Mouse (Mus musculus) spleen, postnatal 10 days (tissue): ENCODE results near the gene Pla2g4b.

Experiments used
- DNase-seq, 2 experiments: peaks; one replicate each; pipeline ENCODE4 v3.0.0; 2021 to 2022; ENCODE audit warnings: low spot score in 2 of 2

Pla2g4b gene

DNA sequence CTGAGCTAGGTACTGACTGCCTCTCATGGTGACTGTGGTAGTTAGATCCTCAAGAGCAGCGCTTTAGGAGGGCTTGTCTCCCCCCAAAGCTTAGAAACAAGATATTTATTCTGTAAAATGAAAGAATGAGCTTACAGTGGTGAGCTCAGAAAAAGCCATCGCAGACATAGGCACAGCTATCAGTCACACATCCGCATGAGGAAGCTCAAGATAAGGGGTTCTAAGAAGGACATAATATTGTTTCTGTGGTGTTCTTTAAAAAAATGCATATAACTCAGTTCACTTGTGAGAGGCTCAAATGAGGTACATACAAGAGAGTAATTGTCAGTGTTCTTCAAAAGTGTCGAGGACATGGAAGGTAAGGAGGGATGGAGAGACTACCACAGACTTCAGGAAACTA lies 17.3 kb upstream of the Pla2g4b start:
- no peak for DNase-seq

DNA sequence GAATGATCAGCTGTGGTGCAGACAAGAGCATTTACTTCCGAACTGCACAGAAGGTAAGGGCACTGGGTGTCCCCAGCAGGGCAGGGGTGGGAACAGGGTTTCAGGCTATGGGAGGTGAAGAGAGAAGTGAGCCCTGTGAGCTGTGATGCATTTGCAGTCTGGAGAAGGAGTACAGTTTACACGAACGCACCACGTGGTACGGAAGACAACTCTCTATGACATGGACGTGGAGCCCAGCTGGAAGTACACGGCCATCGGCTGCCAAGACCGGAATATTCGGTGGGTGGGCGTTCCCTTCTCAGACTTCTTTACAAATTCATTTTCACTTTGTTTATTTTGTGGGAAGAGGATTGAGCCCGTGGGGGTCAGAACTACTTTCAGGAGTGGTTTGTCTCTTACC lies 15.6 kb upstream of the Pla2g4b start:
- DNase-seq = no peak

DNA sequence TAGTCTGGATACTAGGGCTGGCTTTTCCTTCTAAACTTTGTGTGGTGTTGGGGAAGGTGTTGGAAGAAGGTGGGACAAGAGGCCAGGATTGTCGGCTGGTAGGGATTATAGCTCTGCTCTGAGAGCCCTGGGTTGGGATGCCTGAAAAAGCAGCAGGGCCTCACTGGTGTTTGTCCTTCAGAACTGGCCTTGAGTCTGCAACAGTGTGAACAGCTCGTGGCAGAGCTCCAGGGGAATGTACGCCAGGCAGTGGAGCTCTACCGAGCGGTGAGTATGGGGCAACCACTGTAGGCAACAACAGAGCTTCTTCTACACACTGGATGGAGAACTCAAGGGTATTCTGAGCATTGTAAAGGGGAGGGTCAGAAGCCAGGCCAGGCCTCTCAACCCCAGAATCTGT lies 8.9 kb upstream of the Pla2g4b start:
- no peak for DNase-seq

DNA sequence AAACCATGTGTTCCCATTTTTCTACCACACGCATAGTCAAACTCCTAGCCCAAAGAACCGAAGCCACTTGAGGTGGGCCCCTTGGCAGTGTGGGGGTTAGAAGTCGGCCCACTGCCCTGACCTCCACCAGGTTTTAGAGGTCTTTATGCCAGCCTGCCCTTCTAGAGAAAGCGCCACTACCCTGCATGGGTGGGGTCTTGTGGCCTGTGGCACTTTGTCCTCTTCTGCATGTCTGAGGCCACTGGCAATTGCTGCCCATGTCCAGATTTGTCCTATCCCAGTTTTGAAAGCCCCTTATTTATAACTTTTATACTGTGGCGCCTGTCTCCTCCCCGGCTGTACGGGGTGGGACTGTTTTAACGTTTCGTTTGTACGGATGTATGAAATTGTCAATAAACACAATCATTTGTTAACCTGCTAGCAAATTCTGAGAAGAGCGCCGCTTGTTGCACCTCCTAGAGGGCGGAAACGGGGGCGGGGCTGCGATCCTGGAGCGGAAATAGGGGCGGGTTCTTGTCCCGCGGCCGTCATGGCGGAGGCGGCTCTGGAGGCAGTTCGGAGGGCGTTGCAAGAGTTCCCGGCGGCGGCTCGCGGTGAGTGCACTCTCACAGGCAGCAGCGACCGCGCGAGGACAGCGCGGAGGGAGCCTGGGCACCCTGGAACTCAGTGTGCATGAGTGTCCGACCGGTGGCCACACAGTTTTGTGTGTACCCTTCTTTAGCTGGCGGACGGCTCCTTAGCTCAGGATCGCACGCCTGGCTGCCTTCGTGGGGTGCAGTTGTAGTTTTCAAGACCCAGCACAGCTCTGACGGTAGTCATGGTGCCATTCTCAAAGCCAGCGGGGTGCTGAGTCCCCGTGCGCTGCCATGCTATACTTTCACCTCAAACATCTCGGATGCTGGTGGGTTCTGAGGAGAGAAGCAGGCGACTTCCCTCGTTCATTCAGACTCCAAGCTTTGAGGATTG lies 6.0 kb upstream of the Pla2g4b start, which contains the start of the genes Jmjd7 and Gm28042:
Jmjd7 (plus strand) TSS at position 500 of the 966 bp plus-strand sequence.
Gm28042 (plus strand) TSS at position 510 of the 966 bp plus-strand sequence.
- DNase-seq = peak; percentile 89 to 96

DNA sequence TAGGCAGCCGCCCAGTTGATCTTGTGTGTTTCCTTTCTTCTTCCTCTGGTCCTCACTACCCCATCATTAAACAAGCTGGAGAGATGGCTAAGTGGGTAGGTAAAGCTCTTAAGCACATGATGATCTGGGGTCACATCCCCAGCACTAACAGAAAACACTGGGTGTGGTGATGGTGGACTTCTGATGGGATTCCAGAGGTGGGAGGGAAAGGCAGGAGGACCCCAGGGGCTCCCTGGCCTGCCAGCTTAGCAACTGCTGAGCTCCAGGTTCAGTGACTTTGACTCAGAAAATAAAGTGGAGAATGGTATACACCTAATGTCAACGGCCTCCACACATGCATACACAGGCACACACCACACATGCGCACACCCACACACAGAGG lies 5.3 kb upstream of the Pla2g4b start:
- no peak for DNase-seq

DNA sequence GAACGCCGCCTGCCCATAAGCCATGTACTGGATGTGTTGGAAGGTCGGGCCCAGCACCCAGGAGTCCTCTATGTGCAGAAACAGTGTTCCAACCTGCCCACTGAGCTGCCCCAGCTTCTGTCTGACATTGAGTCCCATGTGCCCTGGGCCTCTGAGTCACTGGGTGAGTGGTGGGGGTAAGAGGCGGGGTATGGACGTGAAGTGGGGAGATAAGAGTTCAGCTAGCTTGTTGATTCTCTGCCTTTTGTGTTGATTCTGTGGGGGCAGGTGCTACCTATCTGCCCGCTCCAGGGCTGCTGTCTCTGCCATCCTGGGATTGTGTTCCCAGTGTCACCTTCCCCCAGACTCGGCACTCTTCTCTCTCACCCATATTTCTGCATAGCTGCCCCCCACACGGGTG lies 2.8 kb upstream of the Pla2g4b start:
- no peak for DNase-seq

DNA sequence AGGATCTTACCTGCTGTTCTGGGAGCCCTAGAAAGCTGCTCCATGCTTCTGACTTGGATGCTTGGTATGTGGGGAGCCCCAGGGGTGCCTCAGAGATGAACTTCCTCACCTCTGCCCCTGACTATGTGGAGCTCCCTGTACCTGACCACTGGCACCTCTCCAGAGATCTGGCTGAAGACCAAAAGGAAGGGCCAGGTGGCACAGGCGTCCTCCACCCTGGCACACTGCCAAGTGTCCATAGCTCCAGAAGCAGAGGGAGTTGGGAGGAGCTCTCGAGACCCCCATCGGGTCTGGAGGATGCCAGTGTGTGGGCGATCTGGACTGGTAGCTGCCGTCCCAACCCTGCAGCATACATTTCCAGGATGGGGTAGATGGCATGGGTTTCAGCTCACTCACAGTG lies 509 bp downstream of the Pla2g4b start:
- no peak for DNase-seq

DNA sequence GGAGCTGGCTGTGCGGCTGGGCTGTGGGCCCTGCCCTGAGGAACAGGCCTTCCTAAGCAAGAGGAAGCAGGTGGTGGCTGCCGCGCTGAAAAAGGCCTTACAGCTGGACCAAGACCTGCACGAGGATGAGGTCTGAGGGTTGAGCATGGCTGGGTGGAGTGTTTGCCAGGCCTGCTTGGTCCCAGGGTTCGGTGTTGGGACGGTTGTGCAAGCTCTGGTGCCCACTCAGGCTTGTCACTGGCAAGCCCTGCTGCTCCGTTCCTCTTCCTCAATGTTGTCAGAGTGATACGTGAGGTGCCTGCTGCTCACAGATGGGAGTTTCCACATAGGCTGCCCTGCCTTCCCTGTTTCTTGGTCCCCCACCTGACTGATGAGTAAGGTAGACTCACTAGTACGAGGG lies 4.5 kb downstream of the Pla2g4b start:
- DNase-seq = no peak

DNA sequence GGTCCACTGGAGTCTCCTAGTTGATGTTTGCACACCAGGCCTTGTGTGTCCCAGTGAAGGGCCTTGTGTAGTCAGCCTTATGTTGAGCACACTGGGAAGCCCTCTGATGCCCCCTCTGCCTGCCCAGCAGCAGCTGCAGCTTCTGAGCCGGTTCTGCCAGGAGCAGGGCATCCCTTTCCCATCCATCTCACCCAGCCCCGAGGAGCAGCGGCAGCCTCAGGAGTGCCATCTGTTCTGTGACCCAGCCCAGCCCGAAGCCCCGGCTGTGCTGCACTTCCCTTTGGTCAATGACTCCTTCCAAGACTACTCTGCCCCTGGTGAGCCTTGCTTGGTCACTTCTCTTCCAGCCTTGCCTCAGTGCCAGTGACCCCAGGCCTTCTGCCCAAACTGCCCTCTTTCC lies 7.8 kb downstream of the Pla2g4b start:
- no peak for DNase-seq

DNA sequence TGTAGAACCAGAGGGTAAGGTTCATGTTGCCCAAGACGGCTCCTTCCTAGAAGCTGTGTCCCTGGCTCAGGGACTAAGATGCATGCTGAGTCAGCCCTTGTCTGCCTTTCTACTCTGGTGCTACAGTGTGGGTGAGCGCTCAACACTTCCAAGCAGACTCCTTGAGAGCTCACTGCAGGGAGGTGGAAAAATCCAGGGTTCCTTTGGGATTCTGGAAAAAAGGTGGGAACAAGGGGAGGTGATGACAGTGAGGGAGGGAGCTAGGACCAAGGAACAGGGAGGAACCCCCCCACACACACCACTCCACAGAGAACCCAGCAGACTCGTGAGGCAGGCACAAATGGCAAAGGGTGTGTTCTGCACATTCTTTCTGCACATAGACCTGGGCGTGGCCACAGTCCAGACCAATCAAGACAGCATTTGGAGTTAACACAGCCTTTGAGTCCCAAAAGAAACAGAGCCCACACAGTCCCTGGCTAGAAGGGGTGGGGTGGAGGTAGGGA lies 10.9 kb downstream of the Pla2g4b start:
- no peak for DNase-seq

DNA sequence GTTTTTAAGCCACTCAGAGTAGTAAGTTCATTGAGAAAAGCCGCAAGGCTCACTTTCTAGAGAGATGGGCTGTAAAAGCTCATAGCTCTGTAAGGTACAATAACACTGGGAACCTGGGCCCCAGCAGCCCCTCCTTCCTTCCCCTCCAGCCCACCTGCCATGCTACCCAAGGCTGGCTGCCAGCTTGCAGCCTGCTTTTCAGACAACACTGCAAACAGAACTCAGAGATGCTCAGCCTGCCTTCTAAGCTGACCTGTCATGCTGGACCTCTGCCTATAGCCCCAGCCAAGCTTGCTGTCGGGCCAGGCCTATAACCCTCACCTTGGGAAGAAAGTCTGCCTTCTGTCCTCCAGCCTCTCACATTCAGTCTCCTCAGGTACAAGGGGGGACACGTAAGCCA lies 11.5 kb downstream of the Pla2g4b start:
- no peak for DNase-seq

DNA sequence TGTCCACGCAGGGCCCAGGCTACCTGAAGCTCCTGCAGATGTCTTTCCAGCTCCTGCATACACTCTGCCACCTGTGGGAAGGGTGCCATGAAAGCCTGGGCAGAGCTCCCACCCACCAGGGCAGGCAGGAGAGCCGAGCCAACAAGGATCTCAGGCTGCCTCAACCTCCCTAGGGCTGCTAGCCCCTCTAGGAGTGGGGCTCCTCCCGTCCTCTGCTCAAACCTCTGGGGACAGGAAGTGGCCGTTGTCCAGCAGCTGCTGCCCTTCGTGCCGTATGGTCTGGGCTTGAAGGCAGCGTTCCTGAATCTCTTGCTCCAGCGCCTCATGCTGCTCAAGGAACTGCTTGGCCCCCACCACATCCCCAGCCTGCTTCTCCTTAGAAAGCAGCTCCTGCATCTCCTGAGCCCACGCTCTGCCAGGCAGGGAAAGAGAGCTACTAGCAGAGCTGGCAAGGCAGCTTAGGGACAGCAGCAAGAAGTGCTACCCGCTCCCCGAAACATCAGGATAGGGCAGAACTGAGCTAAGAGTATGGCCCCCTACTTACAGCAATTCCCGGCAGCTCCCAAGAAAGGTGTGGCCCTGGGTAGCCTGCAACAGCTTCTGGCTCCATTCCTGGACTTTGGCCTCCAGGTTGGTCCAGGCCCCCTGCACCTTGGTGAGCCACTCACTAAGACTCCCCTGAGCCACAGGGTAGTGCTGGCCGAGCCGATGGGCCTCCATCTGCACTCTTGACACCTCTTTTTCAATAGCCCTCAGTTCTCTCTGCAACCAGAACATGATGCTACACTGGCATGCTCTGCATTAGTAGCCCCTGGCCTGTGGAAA lies 13.5 kb downstream of the Pla2g4b start:
- no peak for DNase-seq

DNA sequence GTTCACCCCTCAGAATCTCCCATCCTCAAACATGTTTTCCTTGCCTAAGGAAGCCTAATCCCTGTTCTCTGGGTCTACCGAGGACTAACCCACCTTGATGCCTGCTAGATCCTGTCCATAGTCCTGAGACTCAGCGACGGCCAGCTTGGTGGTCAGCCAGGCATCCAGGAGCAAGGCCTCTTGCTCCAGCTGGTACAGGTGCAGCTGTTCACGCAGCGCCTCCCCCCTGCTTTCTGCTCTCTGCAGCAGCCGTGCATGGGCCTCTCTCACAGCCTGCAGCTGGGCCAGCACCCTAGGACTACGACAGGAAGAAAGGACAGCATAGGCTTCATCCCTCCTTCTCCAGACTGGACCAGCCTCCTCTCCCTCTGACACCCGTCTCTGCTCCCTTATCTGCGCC lies 15.0 kb downstream of the Pla2g4b start:
- DNase-seq = no peak

DNA sequence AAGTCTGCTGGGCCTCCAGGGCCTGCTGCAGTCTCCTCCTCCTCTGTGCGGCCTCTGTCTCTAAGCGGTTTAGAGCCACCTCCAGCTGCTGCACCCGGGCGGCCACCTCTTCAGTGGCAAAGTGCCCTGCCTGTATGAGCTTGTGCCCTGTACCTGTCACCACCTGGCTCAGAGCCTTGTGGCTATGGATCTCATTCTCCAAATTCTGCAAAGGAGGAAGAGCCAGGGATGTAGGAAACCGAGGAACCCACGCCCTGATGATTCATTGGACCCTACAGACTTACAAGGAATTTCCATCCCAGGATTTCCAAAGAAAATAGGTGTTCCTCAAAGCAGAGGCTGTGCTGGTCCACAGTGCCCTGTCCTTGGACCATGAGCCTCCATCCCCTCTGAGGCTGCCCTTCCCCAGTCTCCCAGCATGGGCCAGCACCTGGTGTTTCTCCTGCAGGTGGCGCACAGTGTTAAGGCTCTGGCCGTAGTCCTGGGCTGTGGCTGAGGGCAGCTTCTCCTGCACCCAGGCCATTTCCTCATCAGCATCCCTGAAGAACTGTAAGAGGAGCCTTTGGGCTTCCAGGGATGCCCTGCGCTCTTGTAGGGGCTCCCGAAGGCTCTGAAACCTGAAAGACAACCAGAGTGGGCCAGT lies 16.5 kb downstream of the Pla2g4b start:
- DNase-seq = peak in 1 of 2 experiments; percentile 50

DNA sequence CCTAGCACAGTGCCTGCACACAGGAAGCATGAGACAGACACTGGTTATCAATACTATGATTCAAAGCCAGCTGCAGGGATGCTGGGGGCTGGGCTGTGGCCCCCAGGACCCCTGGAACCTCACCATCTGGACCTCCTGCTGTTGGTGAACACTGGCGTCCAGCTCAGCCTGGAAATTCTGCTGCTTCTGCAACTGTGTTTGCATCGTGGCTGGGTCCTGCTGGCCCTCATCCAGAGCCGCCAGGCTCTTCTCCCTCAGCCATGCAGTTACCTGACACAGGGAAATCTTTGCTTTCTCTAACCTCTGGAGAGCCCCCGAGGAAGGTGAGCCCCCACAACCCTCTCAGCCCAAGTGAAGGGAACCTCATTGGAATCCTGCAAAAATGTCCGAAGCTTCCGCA lies 18.2 kb downstream of the Pla2g4b start:
- no peak for DNase-seq

DNA sequence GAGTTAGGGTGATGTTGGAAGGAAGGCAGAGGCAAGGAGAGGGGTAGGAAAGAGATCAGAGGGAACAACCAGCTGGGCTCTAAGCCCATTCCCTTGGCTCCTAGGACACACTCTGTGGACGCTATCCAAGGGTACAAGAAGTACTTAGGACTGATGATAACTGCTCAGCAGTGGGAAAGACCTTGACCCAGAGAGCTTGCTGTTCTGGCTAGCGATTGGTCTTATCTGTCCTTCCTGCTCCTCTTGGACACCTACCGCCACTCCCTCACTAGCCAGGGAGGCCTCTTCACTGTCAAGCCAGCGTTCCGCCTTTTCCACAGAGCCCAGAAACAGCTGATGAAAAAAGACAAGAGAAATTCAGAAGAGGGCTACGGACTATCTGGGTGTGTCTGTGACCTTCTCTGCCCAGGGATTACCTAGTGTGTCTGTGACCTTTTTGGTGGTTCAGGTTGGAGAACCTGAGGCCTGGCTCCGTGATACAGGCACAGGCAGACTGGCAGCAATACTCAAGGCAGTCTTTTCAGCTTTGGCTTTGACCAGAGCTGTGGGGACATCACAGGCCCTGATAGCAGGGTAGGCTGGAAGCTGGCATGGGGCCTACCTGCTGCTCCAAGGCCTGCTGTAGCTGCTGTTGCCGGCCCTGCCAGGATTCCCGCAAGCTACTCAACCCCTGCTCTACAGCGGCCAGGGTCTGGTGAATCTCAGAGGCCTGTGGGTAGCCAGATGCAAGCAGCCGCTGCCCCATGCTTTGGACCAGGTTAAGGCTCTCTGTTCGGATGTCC lies 21.7 kb downstream of the Pla2g4b start:
- no peak for DNase-seq

DNA sequence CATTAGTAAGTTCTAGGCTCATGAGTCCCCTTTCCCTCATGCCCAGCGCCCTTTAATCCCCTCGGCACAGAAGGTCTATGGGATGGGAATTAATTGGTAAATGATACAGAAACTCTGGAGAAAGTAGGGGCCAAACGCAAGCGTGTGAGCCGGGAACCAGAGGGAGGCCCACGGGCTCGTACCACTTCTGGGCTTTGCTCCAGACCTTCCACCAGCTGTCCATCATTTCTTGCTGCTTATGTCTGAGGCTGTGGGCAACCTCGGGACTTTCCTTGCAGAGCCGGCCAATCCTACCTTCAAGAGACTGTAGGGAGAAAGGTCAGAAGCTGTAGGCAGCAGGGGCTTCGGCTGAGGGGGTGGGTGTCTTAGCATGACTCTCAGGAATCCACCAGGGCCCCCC lies 22.7 kb downstream of the Pla2g4b start:
- DNase-seq = no peak

DNA sequence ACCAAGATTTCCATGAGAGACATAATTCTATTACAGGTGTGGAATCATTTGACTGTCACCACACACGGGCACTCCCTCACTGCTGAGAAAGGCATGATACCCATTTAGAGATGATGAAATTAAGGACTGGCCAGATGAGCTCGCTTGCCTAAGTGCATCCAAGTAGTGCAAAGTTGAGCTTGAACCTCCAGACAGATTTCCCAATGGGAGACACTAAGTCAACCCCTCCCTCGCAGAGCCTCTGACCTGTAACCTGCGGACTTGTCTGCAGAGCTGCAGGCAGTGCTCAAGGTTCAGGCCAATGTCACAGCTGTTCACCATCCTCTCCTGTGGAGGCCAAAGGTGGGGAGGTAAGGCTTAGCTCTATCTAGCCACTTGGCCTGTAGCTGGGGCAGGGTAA lies 25.6 kb downstream of the Pla2g4b start:
- DNase-seq = no peak

DNA sequence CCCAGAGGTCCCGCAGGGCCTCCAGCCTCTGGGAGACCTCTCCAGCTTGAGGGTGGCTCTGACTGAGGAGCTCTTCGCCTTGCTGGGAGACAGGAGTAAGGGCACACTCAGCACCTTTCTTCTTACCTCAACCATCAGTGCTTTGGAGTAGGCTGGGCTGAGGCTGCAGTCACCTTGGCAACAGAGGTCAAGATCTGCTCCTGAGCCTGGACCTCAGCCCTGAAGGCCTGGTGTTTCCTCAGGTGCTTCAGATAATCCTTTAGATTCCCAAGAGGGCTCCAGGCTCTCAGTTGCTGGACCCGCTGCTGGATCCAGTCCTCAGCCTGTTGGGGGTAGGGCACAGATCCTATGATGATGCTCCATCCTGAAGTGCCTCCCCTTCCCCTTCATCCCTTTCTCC lies 26.2 kb downstream of the Pla2g4b start:
- no peak for DNase-seq

DNA sequence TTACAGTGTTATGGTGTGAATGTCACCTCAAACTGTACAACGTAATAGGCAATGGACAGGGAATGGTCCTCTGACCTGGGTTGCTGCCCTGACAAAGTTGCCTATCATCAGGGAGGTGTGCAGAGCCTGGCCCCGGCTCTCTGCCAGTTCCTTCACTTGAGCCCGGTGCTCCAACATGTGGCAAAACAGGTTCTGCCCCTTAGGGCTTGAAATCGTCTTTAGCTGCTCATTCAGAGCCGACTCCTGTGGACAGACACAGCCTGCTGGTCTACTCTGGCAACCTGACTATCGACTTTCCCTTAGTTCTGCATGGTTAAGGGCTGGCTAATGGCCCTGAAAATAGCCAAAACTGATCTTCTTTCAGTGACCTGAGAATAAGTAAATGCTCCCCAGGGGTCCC lies 27.0 kb downstream of the Pla2g4b start:
- DNase-seq = no peak

DNA sequence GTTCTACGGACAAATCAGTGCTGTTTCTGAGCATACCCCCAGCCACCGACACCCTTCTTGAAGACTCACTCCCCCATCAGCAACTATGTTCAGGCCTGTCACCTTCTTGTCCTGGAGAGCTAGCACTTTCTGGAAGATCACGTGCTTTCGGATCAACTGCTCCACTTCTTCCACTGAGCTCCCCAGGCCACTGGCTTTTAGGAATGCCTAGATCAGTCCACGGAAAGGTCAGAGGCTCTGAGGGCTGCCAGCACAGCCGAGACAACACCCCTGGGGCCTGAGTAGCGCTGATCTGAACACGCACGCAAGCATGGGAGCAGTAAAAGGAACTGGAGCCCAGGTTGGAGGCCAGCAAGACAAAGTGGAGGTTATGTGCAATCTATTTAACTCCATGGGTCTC lies 27.4 kb downstream of the Pla2g4b start:
- no peak for DNase-seq
